Mouse (Mus musculus): ENCODE measurements around the gene Mdga1. TPM values are rescaled to one million over a fixed set of nuclear protein-coding genes. Genes with fewer than 3 reads are reported as not detected.

The Mdga1 gene
- total RNA-seq, 2 experiments from 2014 or later: 39.4 to 42.1 TPM

- intact Hi-C loops (cut with DNase I): no loop called here
- DNase-seq (ENCODE audit: low spot score in 2 of 2): no peak
Observed at GRCm38 (mm10) chr17:29932753-29933152, 37.1 kb downstream of the Mdga1 start.

GRCm38 (mm10) chr17:29931224-29931945 is 38.5 kb downstream of the Mdga1 start:
- DNase-seq (ENCODE audit: low spot score in 2 of 2): no peak
- intact Hi-C loops (cut with DNase I): no loop called here

GRCm38 (mm10) chr17:29928751-29929237 is 41.1 kb downstream of the Mdga1 start:
- DNase-seq (ENCODE audit: low spot score in 2 of 2): peak in 1 of 2 experiments; percentile 12
- intact Hi-C loops (cut with DNase I): no loop called here

- intact Hi-C loops (cut with DNase I): no loop called here
- peak; percentile 45 to 51 for DNase-seq (ENCODE audit: low spot score in 2 of 2)
Observed at GRCm38 (mm10) chr17:29925608-29926606, 44.0 kb downstream of the Mdga1 start.

GRCm38 (mm10) chr17:29920089-29920488 is 49.8 kb downstream of the Mdga1 start:
- DNase-seq (ENCODE audit: low spot score in 2 of 2): no peak
- intact Hi-C loops (cut with DNase I): no loop called here

GRCm38 (mm10) chr17:29919552-29919920 is 50.4 kb downstream of the Mdga1 start:
- DNase-seq (ENCODE audit: low spot score in 2 of 2): no peak
- intact Hi-C loops (cut with DNase I): no loop called here

- intact Hi-C loops (cut with DNase I): no loop called here
- no peak for DNase-seq (ENCODE audit: low spot score in 2 of 2)
Observed at GRCm38 (mm10) chr17:29918791-29919551, 50.9 kb downstream of the Mdga1 start.

GRCm38 (mm10) chr17:29916968-29917367 is 52.9 kb downstream of the Mdga1 start:
- intact Hi-C loops (cut with DNase I): no loop called here
- DNase-seq (ENCODE audit: low spot score in 2 of 2): no peak

- peak in 1 of 2 experiments; percentile 34 for DNase-seq (ENCODE audit: low spot score in 2 of 2)
- intact Hi-C loops (cut with DNase I): no loop called here
Observed at GRCm38 (mm10) chr17:29915820-29916219, 54.1 kb downstream of the Mdga1 start.

- intact Hi-C loops (cut with DNase I): no loop called here
- DNase-seq (ENCODE audit: low spot score in 2 of 2): no peak
Observed at GRCm38 (mm10) chr17:29913301-29913965, 56.5 kb downstream of the Mdga1 start.

GRCm38 (mm10) chr17:29912733-29913132 is 57.2 kb downstream of the Mdga1 start:
- intact Hi-C loops (cut with DNase I): no loop called here
- no peak for DNase-seq (ENCODE audit: low spot score in 2 of 2)

GRCm38 (mm10) chr17:29909031-29909430 is 60.9 kb downstream of the Mdga1 start:
- intact Hi-C loops (cut with DNase I): no loop called here
- no peak for DNase-seq (ENCODE audit: low spot score in 2 of 2)

- no peak for DNase-seq (ENCODE audit: low spot score in 2 of 2)
- intact Hi-C loops (cut with DNase I): no loop called here
Observed at GRCm38 (mm10) chr17:29904694-29905093, 65.2 kb downstream of the Mdga1 start.

GRCm38 (mm10) chr17:29902406-29903155 is 67.3 kb downstream of the Mdga1 start:
- intact Hi-C loops (cut with DNase I): no loop called here
- peak in 1 of 2 experiments; percentile 30 for DNase-seq (ENCODE audit: low spot score in 2 of 2)

- intact Hi-C loops (cut with DNase I): no loop called here
- DNase-seq (ENCODE audit: low spot score in 2 of 2): no peak
Observed at GRCm38 (mm10) chr17:29900289-29900688, 69.6 kb downstream of the Mdga1 start.

GRCm38 (mm10) chr17:29896181-29897054 is 73.5 kb downstream of the Mdga1 start:
- intact Hi-C loops (cut with DNase I): loop anchor here (10.0 kb wide), 2 partner anchors 208 to 688 kb away; no protein-coding TSS in a partner anchor
- DNase-seq (ENCODE audit: low spot score in 2 of 2): peak in 1 of 2 experiments; percentile 66

- DNase-seq (ENCODE audit: low spot score in 2 of 2): no peak
- intact Hi-C loops (cut with DNase I): loop anchor here (10.0 kb wide), 2 partner anchors 209 to 689 kb away; no protein-coding TSS in a partner anchor
Observed at GRCm38 (mm10) chr17:29895566-29895965, 74.3 kb downstream of the Mdga1 start.
